Mouse (Mus musculus): ENCODE data around the gene Nop9. TPM values are rescaled to one million over a fixed set of nuclear protein-coding genes. Genes with fewer than 3 reads are reported as not detected.
A peak's percentile ranks its signal among the peaks of the same experiment; 100 is the strongest.

The Nop9 gene
- polyA plus RNA-seq, 1 experiment from 2014 or later = 25.5 TPM

- ChIA-PET POLR2A (no interaction called here), CTCF (interaction anchor here (1.5 kb wide), 1 partner anchor 13 kb away, joined by 4 read pairs; no protein-coding TSS in a partner anchor)
- ATAC-seq (no peak), DNase-seq (ENCODE audit: low read depth, low spot score) (no peak)
- TF ChIP-seq CTCF (IDR thresholded peaks at IDR 0.05) = no peak
- peaks cover 14% of the 10 kb centered on the region for H3K27me3 ChIP-seq
- in situ Hi-C loops (cut with MboI; ENCODE audit: low pct_unique_long_range_greater_than_20kb) = no loop called here
Observed at GRCm38 (mm10) chr14:55767519-55768414, 22.3 kb downstream of the Nop9 start.

GRCm38 (mm10) chr14:55768555-55768954 lies 23.1 kb downstream of the Nop9 start:
- CTCF ChIA-PET = interaction anchor here (1.5 to 1.8 kb wide), 2 partner anchors 9 to 13 kb away, joined by 4 to 5 read pairs; no protein-coding TSS in a partner anchor
- no peak for TF ChIP-seq CTCF (IDR thresholded peaks at IDR 0.05)
- ATAC-seq (peak; percentile 57), DNase-seq (ENCODE audit: low read depth, low spot score) (no peak)
- in situ Hi-C loops (cut with MboI; ENCODE audit: low pct_unique_long_range_greater_than_20kb) = no loop called here
- POLR2A ChIA-PET = no interaction called here
- H3K27me3 ChIP-seq = peaks cover 21% of the 10 kb centered on the region

DNA sequence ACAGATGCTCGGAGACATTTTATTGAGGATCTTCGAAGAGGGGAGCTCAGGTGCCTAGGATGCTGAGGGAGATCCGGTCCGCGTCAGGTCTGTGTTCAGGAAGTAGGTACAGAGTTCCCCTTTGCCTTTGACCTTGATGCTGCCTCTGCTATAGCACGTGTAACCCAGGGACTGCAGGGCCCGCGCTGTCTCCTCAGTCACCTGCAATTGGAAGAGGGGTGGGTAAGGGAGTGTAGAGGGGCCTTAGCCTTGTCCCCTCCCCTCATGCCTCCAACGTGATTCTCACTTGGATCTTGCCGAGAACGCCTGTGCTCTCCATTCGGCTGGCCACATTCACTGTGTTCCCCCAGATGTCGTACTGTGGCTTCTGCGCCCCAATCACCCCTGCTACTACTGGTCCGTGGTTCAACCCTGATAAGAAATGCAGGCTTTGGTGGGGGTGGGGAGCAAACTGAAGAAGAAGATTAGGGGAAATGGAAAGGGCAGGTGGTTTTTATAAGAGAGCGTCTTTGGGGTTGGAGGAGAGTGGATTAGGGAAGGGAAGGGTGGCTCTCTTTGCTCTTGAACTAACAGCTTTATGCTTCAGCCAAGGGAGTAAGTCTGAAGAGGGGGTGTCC lies 23.7 kb downstream of the Nop9 start:
- no peak for TF ChIP-seq CTCF (IDR thresholded peaks at IDR 0.05)
- H3K27me3 ChIP-seq = peaks cover 26% of the 10 kb centered on the region
- ATAC-seq = no peak
- ChIA-PET POLR2A (no interaction called here), CTCF (interaction anchor here (1.5 to 1.8 kb wide), 3 partner anchors 9 to 12 kb away, joined by 4 to 10 read pairs (median 5); no protein-coding TSS in a partner anchor)
- in situ Hi-C loops (cut with MboI; ENCODE audit: low pct_unique_long_range_greater_than_20kb) = no loop called here
- no peak for DNase-seq (ENCODE audit: low read depth, low spot score)

GRCm38 (mm10) chr14:55776711-55777110 lies 31.2 kb downstream of the Nop9 start:
- TF ChIP-seq CTCF (IDR thresholded peaks at IDR 0.05) = no peak
- peaks cover 35% of the 10 kb centered on the region for H3K27me3 ChIP-seq
- DNase-seq (ENCODE audit: low read depth, low spot score) = no peak
- ChIA-PET POLR2A (no interaction called here), CTCF (interaction anchor here (2.0 kb wide), 1 partner anchor 7 kb away, joined by 5 read pairs; no protein-coding TSS in a partner anchor)
- no peak for ATAC-seq
- in situ Hi-C loops (cut with MboI; ENCODE audit: low pct_unique_long_range_greater_than_20kb) = loop anchor here (5.0 kb wide), 1 partner anchor 91 kb away; no protein-coding TSS in a partner anchor

GRCm38 (mm10) chr14:55777176-55777575 lies 31.7 kb downstream of the Nop9 start:
- ChIA-PET CTCF (interaction anchor here (2.0 kb wide), 1 partner anchor 8 kb away, joined by 5 read pairs; no protein-coding TSS in a partner anchor), POLR2A (no interaction called here)
- in situ Hi-C loops (cut with MboI; ENCODE audit: low pct_unique_long_range_greater_than_20kb) = loop anchor here (5.0 kb wide), 1 partner anchor 90 kb away; no protein-coding TSS in a partner anchor
- peaks cover 31% of the 10 kb centered on the region for H3K27me3 ChIP-seq
- TF ChIP-seq CTCF (IDR thresholded peaks at IDR 0.05) = no peak
- DNase-seq (ENCODE audit: low read depth, low spot score) (no peak), ATAC-seq (no peak)

- ChIA-PET CTCF (interaction anchor here (1.1 to 2.0 kb wide), 2 partner anchors 8 to 96 kb away, joined by 3 to 5 read pairs; no protein-coding TSS in a partner anchor), POLR2A (no interaction called here)
- in situ Hi-C loops (cut with MboI; ENCODE audit: low pct_unique_long_range_greater_than_20kb) = loop anchor here (5.0 kb wide), 1 partner anchor 89 kb away; no protein-coding TSS in a partner anchor
- ATAC-seq (no peak), DNase-seq (ENCODE audit: low read depth, low spot score) (no peak)
- H3K27me3 ChIP-seq = peaks cover 31% of the 10 kb centered on the region
- TF ChIP-seq CTCF (IDR thresholded peaks at IDR 0.05) = no peak
Observed at GRCm38 (mm10) chr14:55777806-55778205, 32.3 kb downstream of the Nop9 start.

GRCm38 (mm10) chr14:55778686-55779085 lies 33.2 kb downstream of the Nop9 start:
- ATAC-seq (no peak), DNase-seq (ENCODE audit: low read depth, low spot score) (no peak)
- ChIA-PET CTCF (interaction anchor here (1.0 to 2.0 kb wide), 3 partner anchors 9 to 95 kb away, joined by 3 to 5 read pairs (median 3); no protein-coding TSS in a partner anchor), POLR2A (no interaction called here)
- in situ Hi-C loops (cut with MboI; ENCODE audit: low pct_unique_long_range_greater_than_20kb) = loop anchor here (5.0 kb wide), 1 partner anchor 89 kb away; no protein-coding TSS in a partner anchor
- no peak for TF ChIP-seq CTCF (IDR thresholded peaks at IDR 0.05)
- peaks cover 31% of the 10 kb centered on the region for H3K27me3 ChIP-seq

DNA sequence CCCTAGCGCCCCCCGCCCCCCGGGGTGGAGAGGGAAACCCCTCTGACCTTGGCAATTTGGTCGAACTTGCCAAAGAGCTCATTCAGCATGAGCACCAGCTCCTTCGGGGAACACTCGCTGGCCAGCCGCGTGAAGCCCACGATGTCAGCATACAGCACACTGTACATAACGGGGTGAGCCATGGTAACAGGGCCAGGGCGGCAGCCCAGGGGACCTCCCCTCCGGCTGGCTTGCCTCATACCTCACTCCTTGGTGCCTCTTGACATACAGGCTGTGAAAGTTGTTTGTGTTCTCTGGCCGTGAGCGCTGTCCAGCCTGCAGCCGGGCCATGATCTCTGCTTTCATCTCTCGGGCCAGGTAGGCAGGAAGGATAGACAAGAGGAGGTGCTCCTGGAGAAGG lies 34.2 kb downstream of the Nop9 start:
- TF ChIP-seq CTCF (IDR thresholded peaks at IDR 0.05) = no peak
- DNase-seq (ENCODE audit: low read depth, low spot score) (no peak), ATAC-seq (no peak)
- CTCF ChIA-PET = interaction anchor here (1.0 to 1.4 kb wide), 3 partner anchors 12 to 88 kb away, joined by 3 read pairs; no protein-coding TSS in a partner anchor
- POLR2A ChIA-PET = no interaction called here
- peaks cover 26% of the 10 kb centered on the region for H3K27me3 ChIP-seq
- in situ Hi-C loops (cut with MboI; ENCODE audit: low pct_unique_long_range_greater_than_20kb) = loop anchor here (5.0 kb wide), 1 partner anchor 88 kb away; no protein-coding TSS in a partner anchor

DNA sequence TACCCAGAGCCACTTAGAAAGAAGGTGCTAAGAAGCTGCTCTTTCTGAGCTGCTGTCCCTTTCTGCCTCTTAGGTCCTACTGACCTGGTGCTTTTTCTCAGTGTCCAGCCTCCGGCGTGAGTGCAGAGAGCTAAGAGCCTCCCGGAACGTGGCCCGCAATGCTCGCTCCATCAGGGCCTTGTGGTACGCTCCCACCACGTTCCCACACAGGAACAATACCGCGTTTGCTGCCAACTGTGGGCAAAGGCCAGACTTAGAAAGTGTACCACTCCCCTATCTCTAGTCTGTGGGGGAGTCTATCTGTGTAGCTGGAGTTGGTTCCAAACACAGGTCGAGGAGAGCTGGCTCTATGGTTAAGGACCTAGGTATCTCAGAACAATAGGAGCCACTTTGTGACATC lies 35.2 kb downstream of the Nop9 start:
- DNase-seq (ENCODE audit: low read depth, low spot score) = no peak
- ChIA-PET POLR2A (no interaction called here), CTCF (interaction anchor here (1.1 to 2.3 kb wide), 11 partner anchors 11 to 108 kb away, joined by 3 to 14 read pairs (median 5); no protein-coding TSS in a partner anchor)
- in situ Hi-C loops (cut with MboI; ENCODE audit: low pct_unique_long_range_greater_than_20kb) = no loop called here
- ATAC-seq = no peak
- no peak for TF ChIP-seq CTCF (IDR thresholded peaks at IDR 0.05)
- H3K27me3 ChIP-seq = peaks cover 32% of the 10 kb centered on the region

GRCm38 (mm10) chr14:55781310-55781709 lies 35.8 kb downstream of the Nop9 start:
- ATAC-seq = peak; percentile 86
- DNase-seq (ENCODE audit: low read depth, low spot score) = peak; percentile 49
- H3K27me3 ChIP-seq = peaks cover 37% of the 10 kb centered on the region
- CTCF ChIA-PET = interaction anchor here (0.8 to 2.3 kb wide), 13 partner anchors 9 to 108 kb away, joined by 3 to 14 read pairs (median 4); no protein-coding TSS in a partner anchor
- TF ChIP-seq CTCF (IDR thresholded peaks at IDR 0.05) = no peak
- in situ Hi-C loops (cut with MboI; ENCODE audit: low pct_unique_long_range_greater_than_20kb) = no loop called here
- POLR2A ChIA-PET = no interaction called here
